Mouse (Mus musculus) thymus, postnatal 36 days (tissue): Measurements from ENCODE around the gene Agbl5.

Experiments
- DNase-seq, 2 experiments: peaks; one replicate each; pipeline ENCODE4 v3.0.0; 2022; ENCODE audit warnings: mixed read lengths in 2 of 2

The Agbl5 gene

GRCm38 (mm10) chr5:30954556-30954955 lies 66.1 kb downstream of the Agbl5 start:
- DNase-seq, result no peak

- DNase-seq, result no peak
These were observed 67.3 kb downstream of the Agbl5 start for GRCm38 (mm10) chr5:30955751-30956150.
